Mouse (Mus musculus) embryonic facial prominence, embryonic 15.5 days (tissue): ENCODE results near the gene Larp4b. TPM values are rescaled to one million over a fixed set of nuclear protein-coding genes. Genes with fewer than 3 reads are reported as not detected.

ENCODE experiments used
- ATAC-seq: fragments of 200-750 bp; cut with Nextera tagmentation; 2 replicates; pipeline ENCODE4 v1.8.0; 2017; ENCODE audit warnings: low read depth, moderate TSS enrichment; ENCODE audit not compliant: insufficient number of reproducible peaks, low FRiP score, low TSS enrichment
- H3K27ac ChIP-seq: fragments of 300-500 bp; sonication (generic); replicated peaks from 2 replicates; pipeline ENCODE4 v1.5.1; 2015; ENCODE audit warnings: mild to moderate bottlenecking, inconsistent platforms
- H3K27me3 ChIP-seq: fragments of 300-500 bp; sonication (generic); 2 replicates; pipeline ENCODE4 v1.6.1; 2015; ENCODE audit warnings: inconsistent platforms
- H3K36me3 ChIP-seq: fragments of 300-500 bp; sonication (generic); 2 replicates; pipeline ENCODE4 v1.6.1; 2015; ENCODE audit warnings: mild to moderate bottlenecking, inconsistent platforms
- H3K4me1 ChIP-seq: fragments of 300-500 bp; sonication (generic); 2 replicates; pipeline ENCODE4 v1.6.1; 2015; ENCODE audit warnings: inconsistent platforms
- H3K4me2 ChIP-seq: fragments of 300-500 bp; sonication (generic); replicated peaks from 2 replicates; pipeline ENCODE4 v1.6.1; 2015; ENCODE audit warnings: mild to moderate bottlenecking, inconsistent platforms
- H3K4me3 ChIP-seq: fragments of 300-500 bp; sonication (generic); replicated peaks from 2 replicates; pipeline ENCODE4 v1.5.1; 2015; ENCODE audit warnings: mild to moderate bottlenecking, inconsistent platforms
- H3K9ac ChIP-seq: fragments of 300-500 bp; sonication (generic); 2 replicates; pipeline ENCODE4 v1.6.1; 2015; ENCODE audit warnings: inconsistent platforms
- H3K9me3 ChIP-seq: fragments of 300-500 bp; sonication (generic); replicated peaks from 2 replicates; pipeline ENCODE4 v1.6.1; 2016; ENCODE audit warnings: inconsistent platforms
- WGBS: fragments of 180-500 bp; shearing (Covaris S2); methylation state at CpG from one replicate; pipeline ENCODE4 v1.1.7; 2015; 5-methylcytosine and 5-hydroxymethylcytosine counted together
- polyA plus RNA-seq: library from polyadenylated mRNA; unstranded; fragments of >200 nt; fragmentation: Nextera tagmentation; extraction: Ambion mirVana; gene quantifications from 2 replicates; pipeline ENCODE4 v1.2.1, GENCODE M21; 2015

Gene Larp4b
- polyA plus RNA-seq, 1 experiment from 2014 or later, result 33.2 TPM

GRCm38 (mm10) chr13:9181106-9181505 lies 87.4 kb downstream of the Larp4b start:
- Histone ChIP-seq H3K36me3 (no peaks in the 10 kb centered on the region), H3K4me3 (no peak overlapping the region), H3K9ac (no peak overlapping the region), H3K27me3 (no peaks in the 10 kb centered on the region), H3K4me2 (no peak overlapping the region), H3K4me1 (0 out of 2 replicates have a peak, but pooled peaks cover 3% of the 10 kb centered on the region), H3K9me3 (no peaks in the 10 kb centered on the region), H3K27ac (no peak overlapping the region)
- 69% methylated on average over 6 of the region's 6 CpGs for WGBS
- ATAC-seq, result no peak

GRCm38 (mm10) chr13:9181666-9182264 lies 88.1 kb downstream of the Larp4b start:
- Histone ChIP-seq H3K4me3 (no peak overlapping the region), H3K27ac (no peak overlapping the region), H3K9me3 (no peaks in the 10 kb centered on the region), H3K27me3 (no peaks in the 10 kb centered on the region), H3K4me2 (no peak overlapping the region), H3K9ac (no peak overlapping the region), H3K4me1 (0 out of 2 replicates have a peak, but pooled peaks cover 3% of the 10 kb centered on the region), H3K36me3 (no peaks in the 10 kb centered on the region)
- 10% methylated on average over 11 of the region's 11 CpGs for WGBS
- ATAC-seq, result 0 out of 2 replicates have a peak, but pooled peaks have one; percentile 52

- Histone ChIP-seq H3K4me3 (no peak overlapping the region), H3K27me3 (no peaks in the 10 kb centered on the region), H3K4me1 (0 out of 2 replicates have a peak, but pooled peaks cover 3% of the 10 kb centered on the region), H3K9me3 (no peaks in the 10 kb centered on the region), H3K36me3 (no peaks in the 10 kb centered on the region), H3K27ac (no peak overlapping the region), H3K9ac (no peak overlapping the region), H3K4me2 (no peak overlapping the region)
- 78% methylated on average over 6 of the region's 6 CpGs for WGBS
- ATAC-seq, result no peak
Measured at GRCm38 (mm10) chr13:9184281-9184680, 90.6 kb downstream of the Larp4b start.

GRCm38 (mm10) chr13:9184716-9185115 lies 91.0 kb downstream of the Larp4b start:
- Histone ChIP-seq H3K9ac (no peak overlapping the region), H3K4me2 (no peak overlapping the region), H3K4me1 (no peaks in the 10 kb centered on the region), H3K9me3 (no peaks in the 10 kb centered on the region), H3K27me3 (no peaks in the 10 kb centered on the region), H3K4me3 (no peak overlapping the region), H3K36me3 (no peaks in the 10 kb centered on the region), H3K27ac (no peak overlapping the region)
- WGBS, result 86% methylated on average over 6 of the region's 6 CpGs
- no peak for ATAC-seq

- H3K9me3 ChIP-seq, result no peaks in the 10 kb centered on the region
- H3K9ac ChIP-seq, result no peak overlapping the region
- 0 out of 2 replicates have a peak, but pooled peaks cover 6% of the 10 kb centered on the region for H3K4me1 ChIP-seq
- H3K27me3 ChIP-seq, result no peaks in the 10 kb centered on the region
- no peak overlapping the region for H3K27ac ChIP-seq
- H3K4me3 ChIP-seq, result no peak overlapping the region
- ATAC-seq, result no peak
- H3K36me3 ChIP-seq, result no peaks in the 10 kb centered on the region
- H3K4me2 ChIP-seq, result no peak overlapping the region
- WGBS, result 48% methylated on average over 7 of the region's 7 CpGs
Measured at GRCm38 (mm10) chr13:9187156-9187555, 93.5 kb downstream of the Larp4b start.

- H3K9me3 ChIP-seq, result no peaks in the 10 kb centered on the region
- no peak for ATAC-seq
- no peak overlapping the region for H3K9ac ChIP-seq
- 0 out of 2 replicates have a peak, but pooled peaks cover 6% of the 10 kb centered on the region for H3K4me1 ChIP-seq
- no peaks in the 10 kb centered on the region for H3K36me3 ChIP-seq
- no peak overlapping the region for H3K4me2 ChIP-seq
- 47% methylated on average over 22 of the region's 22 CpGs for WGBS
- no peak overlapping the region for H3K4me3 ChIP-seq
- no peaks in the 10 kb centered on the region for H3K27me3 ChIP-seq
- no peak overlapping the region for H3K27ac ChIP-seq
Measured at GRCm38 (mm10) chr13:9187566-9188530, 94.2 kb downstream of the Larp4b start.

- H3K27me3 ChIP-seq, result no peaks in the 10 kb centered on the region
- no peak for ATAC-seq
- no peaks in the 10 kb centered on the region for H3K9me3 ChIP-seq
- H3K36me3 ChIP-seq, result no peaks in the 10 kb centered on the region
- no peak overlapping the region for H3K27ac ChIP-seq
- no peak overlapping the region for H3K9ac ChIP-seq
- WGBS, result 84% methylated on average over 5 of the region's 5 CpGs
- H3K4me1 ChIP-seq, result 0 out of 2 replicates have a peak, but pooled peaks cover 6% of the 10 kb centered on the region
- no peak overlapping the region for H3K4me2 ChIP-seq
- H3K4me3 ChIP-seq, result no peak overlapping the region
Measured at GRCm38 (mm10) chr13:9189481-9189880, 95.8 kb downstream of the Larp4b start.

GRCm38 (mm10) chr13:9191172-9192140 lies 97.8 kb downstream of the Larp4b start:
- H3K4me1 ChIP-seq, result 0 out of 2 replicates have a peak, but pooled peaks cover 6% of the 10 kb centered on the region
- no peak overlapping the region for H3K27ac ChIP-seq
- H3K9me3 ChIP-seq, result no peaks in the 10 kb centered on the region
- peak; percentile 73 for ATAC-seq
- 38% methylated on average over 15 of the region's 15 CpGs for WGBS
- no peaks in the 10 kb centered on the region for H3K36me3 ChIP-seq
- peak overlapping the region; percentile 25 for H3K4me2 ChIP-seq
- no peaks in the 10 kb centered on the region for H3K27me3 ChIP-seq
- no peak overlapping the region for H3K9ac ChIP-seq
- H3K4me3 ChIP-seq, result no peak overlapping the region

- Histone ChIP-seq H3K27me3 (no peaks in the 10 kb centered on the region), H3K36me3 (no peaks in the 10 kb centered on the region), H3K4me1 (0 out of 2 replicates have a peak, but pooled peaks cover 6% of the 10 kb centered on the region), H3K9me3 (no peaks in the 10 kb centered on the region), H3K4me2 (no peak overlapping the region), H3K9ac (no peak overlapping the region), H3K4me3 (no peak overlapping the region), H3K27ac (no peak overlapping the region)
- 31% methylated on average over 9 of the region's 9 CpGs for WGBS
- ATAC-seq, result no peak
Measured at GRCm38 (mm10) chr13:9192797-9193330, 99.2 kb downstream of the Larp4b start.

GRCm38 (mm10) chr13:9194656-9195055 lies 101.0 kb downstream of the Larp4b start:
- H3K4me1 ChIP-seq, result 0 out of 2 replicates have a peak, but pooled peaks cover 11% of the 10 kb centered on the region
- H3K36me3 ChIP-seq, result no peaks in the 10 kb centered on the region
- no peak overlapping the region for H3K4me3 ChIP-seq
- no peak for ATAC-seq
- H3K27ac ChIP-seq, result no peak overlapping the region
- H3K9me3 ChIP-seq, result no peaks in the 10 kb centered on the region
- no peaks in the 10 kb centered on the region for H3K27me3 ChIP-seq
- no peak overlapping the region for H3K4me2 ChIP-seq
- H3K9ac ChIP-seq, result no peak overlapping the region
- 79% methylated on average over 4 of the region's 4 CpGs for WGBS
